Mouse (Mus musculus) embryo, embryonic 10.5 days (tissue): ENCODE measurements around the gene Slit3.
A peak's percentile ranks its signal among the peaks of the same experiment; 100 is the strongest.

Experiments used
- DNase-seq: peaks from one replicate; pipeline ENCODE4 v3.0.0-alpha.2; 2015; ENCODE audit warnings: low spot score

The Slit3 gene

DNA sequence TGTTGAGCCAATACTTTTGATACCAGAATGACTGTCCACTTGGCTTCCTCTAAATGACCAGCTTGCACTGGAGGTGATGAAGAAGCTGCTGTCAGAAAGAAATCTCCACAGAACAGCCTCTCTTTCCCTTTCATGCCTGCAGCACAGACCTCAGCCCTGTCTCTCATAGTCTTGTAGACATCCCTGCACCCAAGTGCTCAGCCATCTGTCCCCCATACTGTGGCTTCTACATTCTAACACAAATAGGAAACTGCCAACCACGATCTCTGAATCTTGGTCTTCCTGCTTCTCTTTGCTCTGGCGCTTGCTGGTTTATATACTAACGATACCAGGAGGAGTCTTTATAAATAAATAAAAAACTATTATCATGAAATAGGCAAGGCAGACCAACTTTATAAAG, 184.9 kb downstream of the Slit3 start:
- DNase-seq: no peak

DNA sequence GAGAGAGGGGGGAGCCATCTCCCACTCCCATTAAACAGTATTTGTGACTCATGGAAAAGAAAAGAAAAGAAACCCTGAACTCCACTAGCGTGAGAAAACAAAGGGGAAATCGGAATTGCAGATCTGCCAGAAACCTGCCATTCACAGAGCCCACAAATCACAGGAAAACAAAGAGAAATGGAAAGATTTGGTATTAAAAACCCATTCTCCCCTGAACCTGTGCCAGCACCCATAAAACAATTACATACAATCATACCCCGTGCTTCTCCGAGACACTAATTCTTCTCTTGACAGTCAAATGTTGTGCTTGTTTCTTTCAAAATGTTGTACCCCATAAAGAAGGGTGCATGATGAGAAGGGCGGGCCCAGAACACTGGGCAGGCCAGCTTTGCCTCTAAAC, 185.9 kb downstream of the Slit3 start:
- DNase-seq: no peak

DNA sequence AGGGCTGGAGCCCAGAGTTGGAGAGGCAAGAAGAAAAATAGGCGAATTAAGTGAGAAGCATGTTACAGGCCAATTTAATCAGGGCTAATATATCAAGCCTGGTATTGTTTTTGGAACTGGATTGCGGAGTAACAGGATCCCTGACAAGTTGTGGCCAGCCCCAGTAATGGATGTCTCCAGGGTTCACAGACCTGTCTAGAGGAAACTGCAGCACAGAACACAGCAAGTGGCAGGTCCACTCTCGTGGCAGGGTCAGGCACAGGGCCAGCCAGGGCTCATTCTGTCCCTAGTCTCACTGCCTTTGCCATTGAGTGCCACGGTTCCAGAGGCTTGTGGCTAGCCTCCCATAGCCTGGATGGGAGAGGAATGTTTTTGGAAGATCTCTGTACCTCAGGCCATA, 187.0 kb downstream of the Slit3 start:
- no peak for DNase-seq

DNA sequence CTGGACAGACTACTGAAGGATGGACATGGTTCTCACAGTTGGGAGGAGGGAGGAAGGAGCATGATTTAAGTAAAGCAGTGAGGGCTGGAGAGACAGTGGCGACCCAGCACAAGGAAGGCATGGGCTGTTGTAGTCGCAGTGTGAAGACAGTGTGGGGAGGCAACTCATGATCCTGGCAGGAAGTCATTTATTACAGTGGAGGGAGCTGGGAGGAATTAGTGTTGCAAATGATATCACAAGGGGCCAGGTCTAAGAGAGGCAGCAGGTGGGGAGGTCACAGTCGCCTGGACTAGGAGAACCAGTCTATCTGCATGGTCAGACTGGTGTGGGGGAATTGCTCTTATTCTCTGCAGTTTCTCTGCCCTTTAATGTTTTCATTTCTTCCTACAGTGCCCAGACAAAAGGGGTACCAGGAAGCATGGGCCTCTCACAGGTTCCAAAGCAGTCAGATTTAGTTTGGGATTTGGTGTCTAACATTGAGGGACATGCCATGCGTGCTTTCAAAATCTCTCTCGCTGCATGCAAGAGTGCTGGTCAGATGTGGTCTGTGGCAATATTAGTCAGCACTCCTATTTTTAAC, 194.5 kb downstream of the Slit3 start:
- no peak for DNase-seq

DNA sequence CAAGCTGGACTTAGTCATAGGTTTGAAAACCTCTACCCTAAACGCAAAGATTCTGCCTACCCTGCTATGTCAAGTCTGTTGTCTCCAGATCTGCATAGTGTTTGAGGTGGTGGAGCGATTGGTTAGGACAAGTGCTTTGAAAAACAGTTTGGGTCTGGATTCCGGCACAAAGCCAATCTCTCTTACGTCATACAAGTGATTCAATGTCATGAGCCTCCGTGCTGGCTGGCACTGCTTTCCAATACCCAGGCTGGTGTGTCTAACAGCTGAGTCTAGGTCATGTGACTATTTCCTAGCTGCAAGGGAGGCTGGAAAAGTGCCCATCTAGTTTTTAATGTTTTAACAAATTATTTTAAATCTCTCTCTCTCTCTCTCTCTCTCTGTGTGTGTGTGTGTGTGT, 196.2 kb downstream of the Slit3 start:
- DNase-seq: no peak

DNA sequence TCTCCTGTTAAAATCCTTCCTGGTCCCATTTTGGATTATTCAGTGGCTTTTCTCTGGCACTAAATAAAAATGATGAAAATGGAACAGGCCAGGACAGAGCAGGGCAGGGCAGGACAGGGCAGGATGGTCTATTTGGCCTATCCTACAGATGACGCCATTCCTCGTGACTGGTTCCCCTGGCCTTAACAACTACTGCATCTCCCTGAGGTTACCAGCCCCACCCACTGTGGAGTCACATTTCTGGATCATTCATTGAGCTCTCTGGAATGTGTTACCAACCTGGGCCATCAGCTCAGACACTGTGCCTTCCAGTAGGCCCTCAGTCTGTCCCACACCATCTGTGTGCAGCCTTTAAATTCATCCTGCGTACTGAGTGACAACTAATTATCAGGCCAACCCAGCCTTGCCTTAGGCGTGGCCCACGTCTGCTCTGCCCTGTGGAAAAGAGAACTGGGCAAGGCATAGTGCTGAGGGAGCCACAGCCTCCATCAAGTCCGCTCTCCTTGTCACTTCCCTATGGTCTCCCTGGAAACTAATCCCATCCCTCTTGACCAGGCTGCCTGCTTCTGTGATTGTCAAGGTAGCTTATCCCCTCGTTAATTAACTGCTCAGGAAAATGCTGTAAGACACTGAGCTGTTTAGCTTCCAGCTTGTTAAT, 196.9 kb downstream of the Slit3 start:
- DNase-seq: peak; percentile 76

DNA sequence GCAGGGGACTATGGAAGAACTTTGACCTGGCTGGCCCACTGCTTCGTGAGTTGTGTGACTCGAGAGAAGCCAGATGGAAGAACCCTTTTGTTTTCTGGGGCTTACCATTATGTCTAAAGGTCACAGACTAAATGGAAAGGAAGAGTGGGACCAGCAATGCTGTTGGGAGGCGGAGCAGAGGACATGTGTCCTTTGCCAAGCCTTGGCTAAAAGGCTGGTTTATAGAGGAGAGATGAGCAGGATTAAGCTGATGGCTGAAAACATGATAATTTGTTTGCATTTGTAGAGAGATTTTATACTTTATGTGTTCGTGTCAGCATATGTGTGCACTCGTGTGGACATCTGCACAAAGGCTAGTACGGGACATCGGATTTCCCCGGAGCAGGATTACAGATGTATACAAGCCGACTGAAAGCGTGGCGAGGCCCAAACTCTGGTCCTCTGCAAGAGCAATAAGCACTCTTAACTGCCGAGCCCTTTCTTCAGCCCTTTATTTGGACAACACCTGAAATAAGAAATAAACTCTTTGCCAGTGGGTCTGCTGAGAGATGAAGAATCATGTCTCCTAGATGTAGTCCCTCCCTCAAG, 197.5 kb downstream of the Slit3 start:
- no peak for DNase-seq

DNA sequence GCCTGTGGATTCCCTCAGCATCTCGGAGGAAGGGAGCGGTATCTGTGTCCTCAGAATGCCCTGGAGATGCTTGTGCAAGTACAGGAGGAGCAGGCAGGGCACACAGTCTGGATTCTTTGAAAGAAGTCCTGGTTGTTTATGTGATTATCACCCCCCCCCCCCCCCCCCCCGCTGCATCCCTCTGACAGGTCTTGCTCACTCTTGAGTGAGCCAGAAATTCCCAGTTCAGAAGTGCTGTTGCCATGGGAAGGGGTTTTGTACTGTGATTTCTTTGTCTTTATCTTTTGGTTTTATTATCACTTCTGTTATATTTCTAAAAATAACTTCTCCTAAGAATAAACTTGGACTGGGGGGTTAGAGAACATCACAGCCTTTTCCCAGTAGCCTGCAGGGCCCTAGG, 199.5 kb downstream of the Slit3 start:
- DNase-seq: no peak

DNA sequence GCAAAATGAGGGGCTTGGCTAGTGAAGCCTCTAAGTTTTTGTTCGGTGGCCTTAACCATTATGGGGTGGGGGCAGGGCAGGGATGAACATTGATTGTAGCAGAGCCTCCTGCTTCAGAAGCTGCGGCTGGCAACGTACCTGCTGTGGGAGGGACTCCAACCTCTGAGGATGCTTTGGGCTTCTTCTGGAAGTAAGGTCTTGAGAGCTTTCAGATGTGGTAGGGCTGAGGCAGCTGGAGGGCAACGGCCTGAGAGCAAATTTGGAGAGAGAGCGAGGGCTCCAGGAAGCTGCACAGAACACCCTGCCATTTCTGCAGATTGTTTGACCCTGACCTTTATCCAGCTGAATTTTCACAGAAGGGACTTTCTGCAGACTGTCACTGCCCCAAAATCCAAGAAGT, 203.4 kb downstream of the Slit3 start:
- DNase-seq: no peak

DNA sequence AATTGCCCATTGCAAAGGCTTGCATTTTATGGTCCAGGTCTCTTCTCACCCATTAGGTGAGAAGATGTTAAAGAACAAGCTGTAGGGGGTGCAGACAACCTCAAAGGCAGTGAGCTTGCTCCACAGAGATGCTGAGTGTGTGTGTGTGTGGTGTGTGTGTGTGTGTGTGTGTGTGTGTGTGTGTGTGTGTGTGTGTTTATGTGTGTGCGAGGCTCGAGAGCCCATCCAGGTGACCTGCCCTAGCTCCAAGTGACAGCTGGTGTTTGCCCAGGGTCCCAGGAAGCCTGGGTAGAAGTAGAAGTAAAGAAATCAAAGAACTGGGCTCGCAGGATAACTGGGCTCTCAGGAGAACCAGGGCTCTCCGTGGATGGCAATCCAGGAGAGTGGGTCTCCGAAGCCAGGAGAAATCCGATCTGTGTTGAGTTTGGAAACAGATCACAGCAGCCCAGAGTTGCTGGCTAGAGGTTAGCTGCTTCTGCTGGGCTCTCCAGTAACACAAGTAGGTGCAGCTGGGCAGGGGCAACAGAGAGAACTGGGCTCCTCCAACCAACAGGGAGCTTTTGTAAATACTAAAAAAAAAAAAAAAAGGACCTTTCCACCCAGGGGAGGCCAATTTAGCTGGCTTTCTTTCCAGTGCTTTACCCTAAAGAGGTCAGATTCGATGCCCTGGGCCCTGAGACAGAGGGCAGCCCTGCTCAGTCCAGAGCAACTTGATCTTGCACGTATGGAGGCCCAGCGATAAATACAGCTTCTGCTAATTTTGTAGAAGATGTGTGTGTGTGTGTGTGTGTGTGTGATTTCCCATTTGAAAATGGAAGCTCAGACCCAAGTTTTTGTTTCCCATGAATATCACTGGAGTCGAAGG, 204.3 kb downstream of the Slit3 start:
- DNase-seq: no peak

DNA sequence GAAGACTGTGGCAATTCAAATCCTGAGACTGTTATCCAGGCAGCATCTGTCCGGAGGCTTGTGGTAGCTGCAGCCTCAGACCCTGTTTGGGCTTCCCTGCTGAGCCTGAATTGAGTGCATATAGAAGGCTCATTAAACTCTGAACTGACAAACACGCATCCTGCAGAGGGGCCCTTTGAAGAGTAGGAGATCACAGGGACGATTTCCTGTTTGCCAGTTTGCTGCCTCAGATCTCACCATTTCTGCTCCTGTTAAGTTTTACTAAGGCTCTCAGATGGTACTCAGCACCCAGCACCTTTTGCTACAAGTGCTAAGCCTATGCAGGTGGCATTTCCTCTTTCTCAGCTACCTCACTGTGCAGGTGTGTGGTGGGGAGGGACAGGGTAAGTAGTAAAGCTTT, 205.3 kb downstream of the Slit3 start:
- peak; percentile 44 for DNase-seq

DNA sequence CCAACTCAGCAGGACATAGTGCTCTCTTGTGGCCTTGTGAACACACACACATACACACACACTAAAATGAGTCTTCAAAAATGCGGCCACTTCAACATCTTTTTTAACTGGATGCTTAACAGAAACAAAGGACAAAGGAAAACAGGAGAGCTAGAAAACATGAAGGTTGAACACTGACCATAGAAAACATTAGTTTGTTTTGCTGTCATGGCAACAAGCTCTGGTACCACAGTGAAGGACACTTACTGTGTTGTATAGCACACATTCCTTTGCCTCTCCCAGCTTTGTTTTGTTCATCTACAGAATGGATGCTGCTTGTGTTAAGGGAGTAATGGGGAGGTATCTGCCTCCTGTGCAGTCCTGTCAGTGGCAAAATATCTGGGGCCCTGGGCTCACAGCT, 206.9 kb downstream of the Slit3 start:
- DNase-seq: peak; percentile 49

DNA sequence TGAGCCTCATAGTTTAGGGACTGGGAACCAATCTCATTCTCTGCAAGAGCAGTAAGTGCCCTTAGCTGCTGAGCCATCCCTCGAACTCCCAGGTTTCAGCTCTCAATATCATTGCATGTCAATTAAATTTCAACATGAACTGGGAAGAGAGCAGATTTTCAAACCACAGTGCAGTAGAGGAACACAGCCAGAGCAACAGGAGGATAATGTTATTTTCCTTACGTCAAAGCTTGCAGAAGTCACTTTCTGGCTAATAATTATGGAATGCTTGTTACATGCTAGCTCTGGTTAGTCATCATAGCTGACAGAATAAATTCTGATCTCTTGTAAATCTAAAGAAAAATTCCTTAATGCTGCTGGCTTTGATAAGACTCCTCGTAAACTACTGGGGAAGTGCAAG, 210.5 kb downstream of the Slit3 start:
- no peak for DNase-seq

DNA sequence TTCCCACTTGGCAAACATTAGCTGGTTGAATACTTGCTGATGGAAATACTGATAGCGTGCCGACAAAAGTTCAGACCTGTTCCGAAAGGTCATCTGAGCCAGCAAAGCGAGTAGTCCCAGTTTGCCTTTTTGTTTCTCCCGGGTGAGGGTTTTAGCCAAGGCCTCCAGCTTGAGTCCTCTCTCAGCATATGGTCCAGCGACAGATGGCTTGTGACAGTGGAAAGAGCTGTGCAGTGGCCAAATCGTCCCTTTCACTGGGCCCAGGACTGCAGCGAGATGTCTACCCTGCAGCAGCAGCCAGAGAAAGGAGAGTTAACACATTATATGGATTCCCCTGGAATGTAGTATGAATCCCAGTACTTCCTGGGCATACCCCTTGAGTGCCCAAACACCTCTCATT, 215.5 kb downstream of the Slit3 start:
- DNase-seq: no peak

DNA sequence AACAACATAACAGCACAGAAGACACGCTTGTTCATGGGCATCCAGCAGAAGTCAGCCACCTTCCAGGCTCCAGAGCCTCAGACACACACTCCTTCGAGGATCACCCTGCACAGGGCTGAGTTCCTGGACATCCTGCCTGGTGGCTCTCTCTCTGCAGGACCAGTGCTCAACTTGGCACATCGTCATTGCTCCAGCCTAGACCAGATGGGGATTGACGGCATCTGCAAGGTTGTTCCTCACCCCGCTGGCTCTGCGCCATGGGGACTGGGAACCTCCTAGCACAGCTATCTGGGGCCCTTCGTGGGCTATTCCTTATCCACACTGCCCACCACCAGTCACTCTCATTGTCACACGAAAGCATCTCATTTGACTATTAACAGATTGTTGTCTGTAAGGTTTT, 216.5 kb downstream of the Slit3 start:
- DNase-seq: no peak

DNA sequence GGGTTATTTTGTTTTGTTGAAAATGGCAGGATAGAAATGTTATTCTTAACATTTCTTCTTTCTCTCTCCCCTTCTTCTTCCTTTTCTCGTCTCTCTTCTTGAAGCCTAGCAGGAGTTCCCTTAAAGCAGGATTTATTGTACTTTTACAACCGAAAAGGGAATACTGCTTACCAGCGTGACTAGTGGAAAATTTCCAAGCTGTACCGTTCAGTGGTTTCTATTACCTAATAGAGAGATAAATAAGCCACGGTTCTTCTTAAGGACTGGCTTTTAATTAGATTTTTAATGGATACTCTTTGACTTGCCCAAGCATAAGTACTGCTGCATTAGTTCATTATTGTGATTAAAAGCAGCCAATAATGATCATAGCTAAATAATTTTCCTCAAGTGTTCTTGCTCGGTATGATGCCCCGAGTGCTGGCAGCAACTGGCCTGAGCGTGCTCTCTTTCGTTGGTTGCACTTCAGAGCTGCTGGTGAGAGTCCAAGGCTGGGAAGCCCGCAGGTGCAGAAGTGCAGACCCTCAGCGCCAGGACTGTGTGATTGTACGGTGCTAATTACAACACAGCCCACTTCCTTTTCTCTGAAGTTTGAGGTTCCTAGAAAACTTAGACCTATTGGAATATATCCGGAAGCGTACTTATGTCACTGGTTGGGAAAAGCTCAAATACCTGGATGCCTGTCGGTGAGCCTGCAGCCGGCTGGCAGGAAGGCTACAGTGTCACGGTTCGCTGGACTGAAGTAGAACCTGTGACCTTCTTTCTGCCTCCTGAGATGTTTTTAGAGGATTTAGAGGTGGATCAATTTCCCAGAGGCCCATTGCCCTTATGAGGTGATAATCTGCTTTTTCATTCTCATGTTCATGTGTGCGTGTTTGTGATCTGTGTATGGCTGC, 217.1 kb downstream of the Slit3 start:
- no peak for DNase-seq

DNA sequence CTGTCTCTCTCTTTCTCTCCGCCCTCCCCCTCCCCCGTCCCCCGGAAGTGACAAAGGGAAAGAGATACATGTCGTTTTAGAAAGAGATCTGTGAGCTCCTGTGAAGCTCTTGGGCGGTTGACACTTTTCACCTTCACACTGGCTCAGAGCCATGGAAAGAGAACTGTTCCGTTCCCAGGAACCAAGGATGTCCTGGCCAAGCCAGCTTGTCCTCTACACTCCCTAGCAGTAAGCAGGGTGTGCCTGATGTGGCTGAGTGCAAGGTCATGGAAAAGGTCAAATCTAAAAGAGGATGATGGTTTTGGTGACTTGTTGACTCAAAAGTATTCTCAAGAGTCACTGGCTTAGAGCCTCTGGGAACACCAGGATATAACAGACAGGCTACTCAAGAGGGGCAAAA, 219.7 kb downstream of the Slit3 start:
- DNase-seq: no peak

DNA sequence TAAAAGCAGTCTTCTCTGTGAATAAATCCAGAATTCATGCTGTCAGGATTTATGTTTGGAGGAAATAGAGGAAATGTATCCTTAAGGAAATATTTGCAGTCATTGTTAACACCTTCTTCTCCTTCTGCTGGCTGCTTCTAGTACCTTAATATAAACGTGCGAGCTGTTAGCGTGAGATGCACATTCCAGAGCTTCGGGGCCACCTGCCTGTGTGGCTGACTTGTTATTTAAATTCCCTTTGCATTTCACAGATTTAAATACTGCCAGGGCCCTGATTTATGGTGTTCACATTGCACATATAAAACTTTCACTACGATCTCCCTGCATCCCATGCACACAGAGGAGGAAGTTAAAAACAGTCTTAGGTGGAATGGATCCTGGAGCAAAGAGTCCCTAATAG, 221.5 kb downstream of the Slit3 start:
- DNase-seq: no peak

DNA sequence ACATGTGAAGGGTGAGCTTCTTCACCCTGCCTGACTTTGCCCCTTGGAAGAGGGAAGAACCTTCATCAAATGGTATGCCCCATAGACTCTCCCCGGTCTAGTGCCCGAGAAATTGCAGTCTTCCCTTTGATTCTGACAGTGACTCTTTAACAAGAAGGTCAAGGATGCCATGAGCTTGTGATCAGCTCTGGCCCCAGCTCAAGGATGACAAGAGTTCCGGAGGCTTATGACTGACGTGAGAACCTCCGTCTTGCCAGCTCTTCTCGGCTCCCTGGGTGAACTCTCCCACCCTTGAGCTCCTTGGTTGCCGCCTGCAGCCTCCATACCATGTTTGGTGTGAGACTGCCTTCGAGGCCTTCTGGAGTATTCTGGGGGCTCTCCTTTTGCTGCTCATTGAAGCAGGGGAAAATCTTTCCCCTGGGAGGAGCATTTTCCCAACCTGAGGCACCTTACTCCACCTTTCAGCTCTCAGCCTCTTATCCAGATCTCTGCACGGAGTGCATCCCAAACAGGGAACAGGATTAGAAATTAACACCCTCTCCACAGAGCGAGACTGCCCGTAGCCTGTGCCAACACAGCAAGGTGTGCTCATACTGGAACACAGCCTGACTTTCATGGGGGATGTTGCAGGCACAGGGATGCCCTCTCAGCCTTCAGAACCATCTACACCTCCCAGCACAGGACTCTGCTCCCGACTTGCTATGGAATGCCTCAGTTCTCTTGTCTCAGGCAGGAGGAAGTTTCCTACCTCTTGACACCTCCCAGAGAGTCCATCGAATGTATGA, 224.9 kb downstream of the Slit3 start:
- DNase-seq: no peak

DNA sequence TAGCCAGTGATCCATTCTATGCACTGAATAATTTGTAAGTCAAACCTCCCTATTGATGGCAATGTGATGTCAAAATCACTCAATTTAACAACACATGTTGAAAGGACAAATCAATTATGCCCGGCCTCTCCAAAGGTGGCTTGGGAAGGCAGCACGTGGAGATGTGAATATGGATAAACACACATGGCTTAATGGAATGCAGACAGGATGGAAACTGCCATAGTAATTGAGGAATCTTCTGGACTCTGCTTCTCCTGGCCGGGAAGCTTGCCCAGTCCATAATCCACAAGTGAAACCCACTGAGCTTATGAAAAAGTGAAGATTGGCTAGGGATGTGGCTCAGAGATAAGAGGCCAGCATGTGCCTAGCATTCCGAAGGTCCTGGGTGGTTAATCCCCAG, 227.1 kb downstream of the Slit3 start:
- no peak for DNase-seq

DNA sequence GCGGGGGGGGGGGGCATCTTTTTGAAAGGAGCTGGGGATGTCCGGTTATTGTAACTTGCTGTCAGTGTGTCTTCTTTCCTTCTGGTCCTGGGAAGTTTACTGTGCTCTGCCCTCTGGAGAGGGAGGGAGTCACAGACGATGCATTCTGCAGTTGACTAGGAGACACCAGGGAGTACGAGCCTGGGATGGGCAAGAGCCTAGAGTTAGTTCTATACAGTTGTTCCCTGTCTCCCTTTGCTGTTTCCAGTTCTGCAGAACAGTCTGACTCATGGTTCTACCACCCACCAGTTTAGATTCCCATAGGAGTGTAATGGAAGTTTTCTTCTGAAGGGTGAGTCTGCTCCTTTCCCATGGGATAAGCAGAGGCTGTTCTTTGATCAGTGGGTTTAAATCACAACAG, 229.9 kb downstream of the Slit3 start:
- peak; percentile 28 for DNase-seq
